Mouse (Mus musculus): ENCODE data around the gene Gpr62. TPM values are rescaled to one million over a fixed set of nuclear protein-coding genes. Genes with fewer than 3 reads are reported as not detected.

Gpr62 gene
- polyA plus RNA-seq, 1 experiment from 2014 or later, result 0.56 TPM

DNA sequence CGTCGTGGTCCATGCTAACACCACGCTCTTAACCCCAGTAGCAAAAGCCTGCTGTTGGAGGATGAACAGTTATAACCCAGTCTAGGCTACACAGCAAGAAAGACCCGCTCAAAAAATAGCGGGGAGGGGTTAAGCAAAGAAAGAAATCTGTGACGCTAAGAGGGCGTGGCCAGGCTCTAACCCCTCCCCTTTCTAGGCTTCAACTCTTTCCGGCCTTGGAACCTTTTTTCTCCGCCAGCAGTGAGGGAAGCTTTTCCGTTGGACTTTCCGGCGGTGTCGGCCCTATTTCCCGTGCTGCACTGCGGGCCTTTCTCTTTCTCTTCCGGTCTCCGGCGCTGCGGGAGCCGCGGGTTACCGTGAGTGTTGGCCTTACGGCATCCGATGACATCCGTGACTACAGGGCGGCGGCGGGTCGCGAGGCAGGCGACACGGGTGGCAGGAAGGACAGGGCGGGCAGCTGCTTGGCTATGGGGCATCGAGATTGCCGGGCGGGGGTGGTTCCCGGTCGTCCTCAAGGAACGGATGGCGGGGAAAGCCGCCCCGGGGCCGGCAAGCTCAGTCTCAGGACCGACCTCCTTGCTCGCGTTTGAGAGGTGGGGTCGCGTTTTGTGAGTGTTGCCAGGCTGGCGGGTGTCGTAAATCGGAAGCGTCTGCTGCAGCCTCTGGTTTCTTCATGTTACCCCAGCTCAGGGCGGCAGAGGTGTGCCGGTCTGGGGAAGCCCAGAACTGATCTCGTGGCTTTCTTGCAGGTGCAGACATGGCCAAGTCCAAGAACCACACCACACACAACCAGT is 36.3 kb downstream of the Gpr62 start, which contains the start of gene Rpl29:
Gene Rpl29, plus strand, starts transcription at position 234 of the 794 bp plus-strand sequence.
- H3K9ac ChIP-seq (ENCODE audit: low read length), result peak within 1 kb of the TSS; percentile 98
- no peaks in the 10 kb centered on the region for H3K9me3 ChIP-seq (replicated peaks; ENCODE audit: control insufficient read depth, low read length)
- no peaks in the 10 kb centered on the region for H3K27me3 ChIP-seq (replicated peaks; ENCODE audit: control insufficient read depth, insufficient read depth, low read length)
- peak; percentile 99 for DNase-seq (ENCODE audit: low spot score)
- peak within 1 kb of the TSS; percentile 90 for H3K4me3 ChIP-seq (ENCODE audit: low read depth, low read length)
- H3K27ac ChIP-seq (ENCODE audit: low read depth, low read length), result peak within 1 kb of the TSS; percentile 93
- peak; percentile 94 for ATAC-seq
- peaks cover 37% of the 10 kb centered on the region for H3K36me3 ChIP-seq (ENCODE audit: control insufficient read depth, insufficient read depth, low read length)
- under 1% methylated on average over 55 of the region's 55 CpGs for WGBS
- H3K4me1 ChIP-seq (ENCODE audit: control insufficient read depth, insufficient read depth, low read length), result peaks cover 4% of the 10 kb centered on the region
- H3K4me2 ChIP-seq (ENCODE audit: low read length), result peak within 1 kb of the TSS; percentile 77

GRCm38 (mm10) chr9:106428719-106429220 is 37.0 kb downstream of the Gpr62 start:
- WGBS, result 16% methylated on average over 11 of the region's 11 CpGs
- peak; percentile 62 for ATAC-seq
- Histone ChIP-seq H3K36me3 (ENCODE audit: control insufficient read depth, insufficient read depth, low read length) (peaks cover 31% of the 10 kb centered on the region), H3K9ac (ENCODE audit: low read length) (peak overlapping the region; percentile 74), H3K4me3 (ENCODE audit: low read depth, low read length) (peak overlapping the region; percentile 90), H3K27ac (ENCODE audit: low read depth, low read length) (peak overlapping the region; percentile 93), H3K9me3 (replicated peaks; ENCODE audit: control insufficient read depth, low read length) (no peaks in the 10 kb centered on the region), H3K27me3 (replicated peaks; ENCODE audit: control insufficient read depth, insufficient read depth, low read length) (no peaks in the 10 kb centered on the region), H3K4me1 (ENCODE audit: control insufficient read depth, insufficient read depth, low read length) (peaks cover 4% of the 10 kb centered on the region), H3K4me2 (ENCODE audit: low read length) (peak overlapping the region; percentile 77)
- no peak for DNase-seq (ENCODE audit: low spot score)

DNA sequence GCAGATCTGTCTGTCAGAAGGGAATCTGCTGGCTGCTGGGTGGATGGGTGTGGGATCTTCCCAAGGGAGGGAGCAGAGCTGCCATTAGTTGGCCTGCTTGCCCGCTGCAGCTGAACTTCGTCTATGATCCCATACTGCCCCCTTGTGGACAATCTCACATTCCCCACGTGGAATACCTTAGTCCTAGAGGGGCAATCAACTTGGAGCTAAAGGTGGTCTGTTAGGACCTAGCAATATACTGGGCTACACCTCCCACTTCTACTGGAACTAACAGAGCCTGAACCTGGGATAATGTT is 43.9 kb downstream of the Gpr62 start:
- Histone ChIP-seq H3K27ac (ENCODE audit: low read depth, low read length) (no peak overlapping the region), H3K4me1 (ENCODE audit: control insufficient read depth, insufficient read depth, low read length) (peaks cover 22% of the 10 kb centered on the region; the same call in 1 of the 2 replicates)

GRCm38 (mm10) chr9:106421033-106421864 is 44.5 kb downstream of the Gpr62 start:
- no peak for DNase-seq (ENCODE audit: low spot score)
- H3K4me3 ChIP-seq (ENCODE audit: low read depth, low read length), result no peak overlapping the region

More for the DNA sequence above, 43.9 kb downstream of the Gpr62 start:
- no peaks in the 10 kb centered on the region for H3K9me3 ChIP-seq (replicated peaks; ENCODE audit: control insufficient read depth, low read length)
- peak; percentile 95 for DNase-seq (ENCODE audit: low spot score)
- no peaks in the 10 kb centered on the region for H3K36me3 ChIP-seq (ENCODE audit: control insufficient read depth, insufficient read depth, low read length)
- H3K4me2 ChIP-seq (ENCODE audit: low read length), result peak overlapping the region; percentile 26; the same call in 1 of the 2 replicates
- H3K4me3 ChIP-seq (ENCODE audit: low read depth, low read length), result no peak overlapping the region
- no peaks in the 10 kb centered on the region for H3K27me3 ChIP-seq (replicated peaks; ENCODE audit: control insufficient read depth, insufficient read depth, low read length)
- 1% methylated on average over 3 of the region's 3 CpGs for WGBS
- H3K9ac ChIP-seq (ENCODE audit: low read length), result 0 out of 2 replicates have a peak overlapping the region, but pooled peaks have one; percentile 3
- peak; percentile 78 for ATAC-seq

GRCm38 (mm10) chr9:106420608-106421007 is 45.1 kb downstream of the Gpr62 start:
- Histone ChIP-seq H3K27me3 (replicated peaks; ENCODE audit: control insufficient read depth, insufficient read depth, low read length) (no peaks in the 10 kb centered on the region), H3K9me3 (replicated peaks; ENCODE audit: control insufficient read depth, low read length) (no peaks in the 10 kb centered on the region), H3K4me2 (ENCODE audit: low read length) (peak overlapping the region; percentile 26), H3K27ac (ENCODE audit: low read depth, low read length) (no peak overlapping the region), H3K9ac (ENCODE audit: low read length) (no peak overlapping the region), H3K4me1 (ENCODE audit: control insufficient read depth, insufficient read depth, low read length) (peaks cover 22% of the 10 kb centered on the region; the same call in 1 of the 2 replicates), H3K36me3 (ENCODE audit: control insufficient read depth, insufficient read depth, low read length) (no peaks in the 10 kb centered on the region), H3K4me3 (ENCODE audit: low read depth, low read length) (no peak overlapping the region)
- ATAC-seq (no peak), DNase-seq (ENCODE audit: low spot score) (peak; percentile 31)
- 0% methylated on average over 2 of the region's 2 CpGs for WGBS

More at GRCm38 (mm10) chr9:106421033-106421864, 44.5 kb downstream of the Gpr62 start:
- Histone ChIP-seq H3K36me3 (ENCODE audit: control insufficient read depth, insufficient read depth, low read length) (no peaks in the 10 kb centered on the region), H3K27me3 (replicated peaks; ENCODE audit: control insufficient read depth, insufficient read depth, low read length) (no peaks in the 10 kb centered on the region), H3K9ac (ENCODE audit: low read length) (0 out of 2 replicates have a peak overlapping the region, but pooled peaks have one; percentile 3), H3K4me1 (ENCODE audit: control insufficient read depth, insufficient read depth, low read length) (peaks cover 22% of the 10 kb centered on the region; the same call in 1 of the 2 replicates), H3K27ac (ENCODE audit: low read depth, low read length) (no peak overlapping the region), H3K9me3 (replicated peaks; ENCODE audit: control insufficient read depth, low read length) (no peaks in the 10 kb centered on the region), H3K4me2 (ENCODE audit: low read length) (peak overlapping the region; percentile 26)
- WGBS, result 11% methylated on average over 18 of the region's 18 CpGs
- peak; percentile 38 for ATAC-seq

- H3K27me3 ChIP-seq (replicated peaks; ENCODE audit: control insufficient read depth, insufficient read depth, low read length), result no peaks in the 10 kb centered on the region
- H3K27ac ChIP-seq (ENCODE audit: low read depth, low read length), result 0 out of 2 replicates have a peak overlapping the region, but pooled peaks have one; percentile 1
- DNase-seq (ENCODE audit: low spot score), result peak; percentile 93
- no peaks in the 10 kb centered on the region for H3K9me3 ChIP-seq (replicated peaks; ENCODE audit: control insufficient read depth, low read length)
- peak overlapping the region; percentile 16 for H3K4me3 ChIP-seq (ENCODE audit: low read depth, low read length)
- peak overlapping the region; percentile 51 for H3K4me2 ChIP-seq (ENCODE audit: low read length)
- H3K36me3 ChIP-seq (ENCODE audit: control insufficient read depth, insufficient read depth, low read length), result no peaks in the 10 kb centered on the region
- peaks cover 22% of the 10 kb centered on the region; the same call in 1 of the 2 replicates for H3K4me1 ChIP-seq (ENCODE audit: control insufficient read depth, insufficient read depth, low read length)
- WGBS, result 15% methylated on average over 29 of the region's 29 CpGs
- peak overlapping the region; percentile 62 for H3K9ac ChIP-seq (ENCODE audit: low read length)
- ATAC-seq, result peak; percentile 76
These were observed 47.7 kb downstream of the Gpr62 start for GRCm38 (mm10) chr9:106417841-106418625.

DNA sequence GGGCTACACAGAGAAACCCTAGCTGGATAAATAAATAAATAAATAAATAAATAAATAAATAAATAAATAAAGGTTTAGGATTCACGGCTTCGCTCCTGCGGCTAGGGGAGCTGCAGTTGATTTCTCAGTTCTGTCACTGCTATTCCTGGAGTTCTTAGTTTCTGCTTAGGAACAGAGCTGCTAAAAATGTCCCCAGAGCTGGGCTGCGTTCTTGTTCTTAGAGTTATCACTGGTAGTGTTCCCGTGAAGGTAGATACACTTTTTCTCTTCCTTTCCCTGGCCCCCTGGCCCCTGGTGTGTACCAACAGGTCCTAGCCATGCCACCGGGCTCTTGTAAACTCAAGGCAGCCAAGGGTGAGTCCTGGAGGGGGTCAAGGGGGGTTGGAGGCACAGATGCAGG is 48.9 kb downstream of the Gpr62 start:
- H3K27ac ChIP-seq (ENCODE audit: low read depth, low read length), result no peak overlapping the region
- no peak overlapping the region for H3K4me3 ChIP-seq (ENCODE audit: low read depth, low read length)
- no peak for DNase-seq (ENCODE audit: low spot score)
- H3K9me3 ChIP-seq (replicated peaks; ENCODE audit: control insufficient read depth, low read length), result no peaks in the 10 kb centered on the region
- H3K9ac ChIP-seq (ENCODE audit: low read length), result no peak overlapping the region
- no peak overlapping the region for H3K4me2 ChIP-seq (ENCODE audit: low read length)
- H3K27me3 ChIP-seq (replicated peaks; ENCODE audit: control insufficient read depth, insufficient read depth, low read length), result no peaks in the 10 kb centered on the region
- no peaks in the 10 kb centered on the region for H3K36me3 ChIP-seq (ENCODE audit: control insufficient read depth, insufficient read depth, low read length)
- WGBS, result 90% methylated on average over 6 of the region's 6 CpGs
- no peak for ATAC-seq
- peaks cover 22% of the 10 kb centered on the region; the same call in 1 of the 2 replicates for H3K4me1 ChIP-seq (ENCODE audit: control insufficient read depth, insufficient read depth, low read length)
